Mouse (Mus musculus) testis, postnatal 14 days (tissue): Measurements from ENCODE around the gene Nat8f6.
"Not testable (repeated sequence)": the region's sequence is repeated elsewhere in the genome, so short reads cannot be mapped to it uniquely, and the experiment has no call there.

Experiments used
- DNase-seq: peaks from one replicate; pipeline ENCODE4 v3.0.0; 2021; ENCODE audit warnings: low spot score

The Nat8f6 gene

DNA sequence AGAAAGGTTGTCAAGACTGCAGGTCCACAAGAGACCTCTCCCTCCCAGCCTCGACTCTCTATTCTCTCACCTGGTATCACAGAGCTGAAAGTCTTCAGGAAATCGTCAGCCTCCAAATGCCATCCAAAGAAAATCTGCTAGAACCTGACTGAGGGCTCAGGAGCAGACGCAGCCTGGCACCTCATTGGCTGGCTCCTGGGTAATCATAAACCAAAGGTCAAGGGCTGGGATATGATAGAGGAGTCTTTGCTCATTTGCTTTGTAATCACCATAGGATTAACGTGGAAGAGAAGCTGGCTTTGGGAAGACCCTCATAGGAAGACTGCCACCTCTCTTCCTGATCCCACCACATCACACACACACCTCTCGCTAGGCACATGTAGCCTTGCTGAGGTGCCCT is at the start of gene Nat8f6, which contains the start of gene Nat8f5:
Gene Nat8f6, minus strand, starts transcription at position 118 of the 400 bp plus-strand sequence.
Gene Nat8f5, minus strand, starts transcription at position 136 of the 400 bp plus-strand sequence.
- no peak for DNase-seq

DNA sequence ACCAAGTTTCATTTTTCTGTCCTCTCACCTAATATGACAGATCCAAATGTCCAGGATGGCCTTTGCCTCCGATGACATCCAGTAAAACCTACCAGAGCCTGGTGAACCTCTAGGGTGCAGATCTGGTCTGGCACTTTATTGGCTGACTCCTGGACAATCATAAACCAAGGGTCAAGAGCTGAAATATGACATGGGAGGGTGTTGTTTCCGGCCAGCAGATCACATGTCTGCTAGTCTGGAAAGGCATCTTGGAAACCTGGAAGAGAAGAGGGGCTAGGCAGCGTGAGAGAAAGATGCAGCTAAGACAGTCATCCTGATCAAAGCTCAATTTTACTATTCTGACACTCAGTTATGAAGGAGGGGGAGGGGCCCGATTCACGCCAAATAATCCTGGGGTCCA is 48.3 kb upstream of the Nat8f6 start, which contains the start of gene Nat8f2:
Gene Nat8f2, minus strand, starts transcription at position 153 of the 400 bp plus-strand sequence.
- not testable (repeated sequence) for DNase-seq

DNA sequence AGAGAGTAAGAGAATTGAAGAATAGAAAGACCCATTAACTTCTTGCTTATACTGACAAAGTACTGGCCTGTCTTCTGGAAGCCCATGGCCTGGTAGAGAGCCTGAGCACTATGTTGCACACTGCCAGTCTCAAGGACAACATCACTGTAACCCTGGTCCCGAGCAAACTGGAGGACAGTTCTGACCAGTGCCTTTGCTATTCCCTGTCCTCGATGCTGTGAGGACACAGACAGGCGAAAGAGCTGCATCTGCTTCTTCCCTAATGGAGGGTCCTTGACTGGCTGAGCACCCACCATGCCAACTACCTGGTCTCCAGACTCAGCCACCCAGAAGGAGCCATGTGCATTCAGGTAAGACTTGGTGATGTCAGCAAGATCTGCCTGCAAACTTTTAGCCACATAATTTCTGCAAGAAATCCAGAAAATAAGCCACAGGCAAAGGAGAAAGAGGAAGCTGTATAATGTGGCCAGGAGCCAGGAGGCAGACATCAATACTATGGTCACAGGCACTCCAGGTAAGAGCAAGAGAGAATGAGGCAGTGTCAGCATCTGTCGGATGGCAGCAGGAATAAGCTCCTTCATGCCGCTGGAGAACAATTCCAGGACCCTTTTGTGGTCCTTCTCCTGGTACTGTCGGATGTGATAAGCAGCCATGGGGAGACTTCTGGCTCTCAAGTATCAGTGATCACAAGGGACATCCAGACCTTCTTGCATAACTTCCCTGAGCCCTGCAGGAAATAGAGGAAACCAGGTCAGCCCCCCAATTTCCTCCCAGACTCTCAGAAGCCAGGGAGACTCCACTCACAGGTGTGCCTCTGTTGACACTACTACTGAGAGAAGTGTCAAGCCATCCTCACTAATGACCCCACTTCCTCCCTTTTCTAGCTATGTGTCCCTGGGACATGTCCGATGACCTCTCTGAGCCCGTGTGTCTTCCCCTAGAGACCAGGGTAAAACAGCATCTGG is 47.3 kb upstream of the Nat8f6 start:
- no peak for DNase-seq

DNA sequence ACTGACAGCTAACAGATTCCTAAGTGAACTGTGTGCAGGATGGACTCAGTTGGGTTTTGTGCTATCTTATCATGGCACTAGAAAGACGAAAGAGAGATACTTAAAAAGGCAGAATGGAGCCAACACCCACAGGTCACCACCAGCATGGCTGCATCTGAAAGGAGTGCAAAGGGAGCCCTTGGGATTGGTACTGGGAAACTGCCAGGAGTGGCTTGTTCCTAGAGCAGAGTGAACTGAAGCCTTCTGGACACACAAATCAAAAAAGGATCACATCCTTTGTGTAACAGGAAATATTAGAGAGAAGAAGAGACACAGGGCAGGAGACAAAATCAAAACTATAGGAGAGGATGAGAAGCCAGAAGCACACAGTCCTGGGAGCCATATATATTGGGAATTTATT is 46.2 kb upstream of the Nat8f6 start:
- not testable (repeated sequence) for DNase-seq

DNA sequence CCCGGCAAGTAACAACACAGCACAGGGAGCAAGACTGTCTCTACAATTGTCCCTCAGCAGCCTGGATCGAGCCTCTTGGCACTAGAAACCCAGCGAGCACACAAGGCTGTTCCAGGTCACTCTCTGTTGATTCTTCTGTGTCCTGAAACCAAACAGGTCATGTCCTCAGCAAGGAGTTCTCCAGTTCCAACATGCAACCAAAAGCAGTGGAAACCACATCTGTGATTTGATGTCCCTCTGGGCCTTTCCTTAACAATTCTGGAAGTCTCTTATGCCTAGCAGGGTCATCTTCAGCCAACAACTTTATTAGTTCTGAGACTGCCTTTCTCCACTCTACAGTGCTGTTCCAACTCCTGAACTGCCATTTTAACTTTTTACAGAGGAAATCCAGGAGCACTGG is 45.4 kb upstream of the Nat8f6 start:
- DNase-seq: not testable (repeated sequence)

- DNase-seq: peak; percentile 36
Measured at GRCm38 (mm10) chr6:85864900-85865639, 44.3 kb upstream of the Nat8f6 start.

DNA sequence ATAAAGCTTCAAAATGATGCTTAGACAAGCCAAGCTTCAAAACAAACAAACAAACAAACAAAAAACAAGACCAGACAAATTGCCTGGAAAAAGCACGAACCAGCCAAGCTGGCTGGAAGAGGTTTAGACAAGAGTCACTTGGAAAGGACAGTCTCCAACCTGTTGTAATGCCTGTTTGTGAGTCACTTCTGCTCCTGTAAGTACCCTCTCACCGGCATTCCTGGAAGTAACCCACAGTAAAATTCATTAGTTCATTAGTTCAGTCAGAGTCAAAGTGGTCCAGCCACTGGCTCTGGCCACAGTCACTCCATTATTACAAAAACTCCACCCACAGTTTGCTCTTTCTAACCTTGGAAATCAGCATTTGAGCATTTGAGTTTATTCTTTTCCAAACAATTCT is 43.1 kb upstream of the Nat8f6 start:
- no peak for DNase-seq

- DNase-seq: peak; percentile 52
Measured at GRCm38 (mm10) chr6:85863136-85863535, 42.4 kb upstream of the Nat8f6 start.

DNA sequence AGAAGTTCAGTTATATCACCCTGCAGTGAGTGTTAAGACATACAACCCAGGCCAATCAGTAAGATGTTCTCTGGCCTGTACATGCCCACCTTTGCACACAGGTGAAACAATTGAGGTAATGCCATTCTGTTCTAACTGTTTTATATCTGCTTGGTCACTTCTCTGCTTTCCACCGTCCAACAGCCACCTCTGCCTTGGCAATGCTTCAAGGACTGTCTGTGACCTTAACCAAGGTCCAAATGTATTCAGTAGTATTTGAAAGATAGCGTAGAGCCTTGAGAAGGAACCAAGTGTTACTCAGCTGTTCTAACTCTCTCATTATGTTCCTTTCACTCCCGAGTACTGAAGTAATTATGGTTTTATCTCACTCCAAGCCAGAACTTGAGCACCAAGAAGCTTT is 41.8 kb upstream of the Nat8f6 start:
- peak; percentile 76 for DNase-seq

- DNase-seq: no peak
Measured at GRCm38 (mm10) chr6:85861247-85861646, 40.5 kb upstream of the Nat8f6 start.

DNA sequence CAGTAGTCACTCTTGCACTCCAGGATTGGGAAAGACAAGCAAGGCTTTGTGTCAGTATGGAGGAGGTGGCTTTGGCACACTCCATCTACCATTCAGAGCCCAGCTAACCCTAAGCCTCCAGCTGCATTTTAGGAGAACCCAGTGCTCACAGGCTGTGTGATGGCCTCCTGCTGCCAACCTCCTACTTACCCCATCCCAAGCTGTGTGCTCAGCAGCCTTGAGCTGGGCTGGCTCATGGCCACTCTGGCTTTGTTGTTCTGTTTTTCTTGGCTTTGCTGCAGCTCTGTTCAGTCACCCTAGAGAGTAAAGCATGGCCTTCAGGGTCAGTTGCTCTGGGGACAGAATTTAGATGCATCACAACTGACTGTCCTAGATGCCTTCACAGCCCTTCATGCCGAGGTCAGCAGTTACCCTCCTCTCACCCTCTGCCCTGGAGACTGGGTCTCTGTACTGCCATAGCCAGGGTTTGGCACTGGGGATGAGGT is 35.5 kb upstream of the Nat8f6 start:
- peak; percentile 64 for DNase-seq

DNA sequence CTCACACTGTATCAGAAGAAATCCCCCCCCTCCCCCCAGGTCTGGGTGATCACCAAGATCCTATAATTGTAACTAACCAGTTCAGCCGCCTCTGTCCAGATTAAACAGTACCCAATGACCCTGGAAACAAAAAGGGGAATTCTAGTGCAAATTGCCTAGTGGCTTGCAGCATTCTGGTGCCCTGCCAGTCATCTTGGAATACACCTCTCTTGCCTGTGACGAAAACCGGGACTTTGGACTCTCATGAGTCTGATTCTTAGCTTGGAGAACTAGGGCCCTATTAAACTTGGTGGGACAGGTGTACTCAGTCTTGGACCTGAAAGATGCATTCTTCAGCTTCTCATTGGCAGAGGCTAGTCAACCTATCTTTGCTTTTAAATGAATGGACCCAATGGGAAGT is 32.7 kb upstream of the Nat8f6 start:
- DNase-seq: no peak

DNA sequence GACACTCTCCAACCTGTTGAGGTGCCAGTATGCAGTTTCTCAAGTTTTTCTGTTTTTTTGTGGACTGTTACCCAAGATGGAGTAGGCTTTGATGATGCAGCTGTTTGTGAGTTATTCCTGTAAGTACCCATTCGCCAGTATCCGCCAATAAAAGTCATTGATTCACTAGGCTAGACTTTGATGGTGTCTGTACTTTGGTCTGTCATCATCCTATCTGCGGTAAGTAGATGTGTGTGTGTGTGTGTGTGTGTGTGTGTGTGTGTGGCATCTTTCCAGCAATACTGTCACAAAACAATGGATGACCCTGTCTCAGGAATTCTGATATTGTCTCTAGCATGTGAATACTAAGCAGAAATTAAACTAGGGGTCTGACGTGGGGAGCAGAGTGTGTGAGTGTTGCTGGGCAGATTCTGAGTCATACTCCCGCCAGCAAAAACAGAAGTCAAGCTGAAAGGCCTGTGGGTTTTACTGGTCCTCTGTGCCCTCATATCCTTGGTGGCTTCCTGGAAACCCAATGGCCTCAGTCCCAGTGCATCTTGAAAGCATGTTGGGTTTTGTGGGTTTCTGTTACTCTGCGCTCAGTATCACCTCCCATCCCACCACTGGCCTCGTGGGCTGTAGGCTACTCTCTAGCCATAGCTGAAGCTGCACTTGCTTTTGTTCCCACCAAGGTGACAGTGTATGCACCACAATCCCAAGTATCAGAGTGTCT is 30.5 kb upstream of the Nat8f6 start:
- DNase-seq: no peak

- no peak for DNase-seq
Measured at GRCm38 (mm10) chr6:85849240-85849639, 28.5 kb upstream of the Nat8f6 start.

- DNase-seq: no peak
Measured at GRCm38 (mm10) chr6:85848140-85848539, 27.4 kb upstream of the Nat8f6 start.

DNA sequence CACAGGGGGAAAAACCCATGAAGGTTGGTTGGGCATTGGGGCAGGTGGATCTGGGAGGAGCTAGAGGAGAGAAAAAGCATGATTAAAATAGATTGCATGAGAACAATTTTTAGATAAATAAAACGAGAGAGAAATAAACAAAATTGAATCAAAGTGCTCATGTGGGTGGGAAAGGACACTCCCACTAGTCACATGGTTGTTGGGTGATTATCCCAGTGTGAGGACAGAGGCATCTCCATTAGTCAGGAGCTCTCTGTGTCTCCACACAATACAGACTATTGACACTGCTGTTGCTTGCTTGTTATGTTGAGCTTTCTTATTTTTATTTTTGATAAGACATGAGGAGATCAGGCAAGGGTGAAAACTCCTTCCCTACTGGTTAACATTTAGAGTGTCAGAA is 26.2 kb upstream of the Nat8f6 start:
- DNase-seq: no peak

- not testable (repeated sequence) for DNase-seq
Measured at GRCm38 (mm10) chr6:85843677-85844458, 23.1 kb upstream of the Nat8f6 start.

GRCm38 (mm10) chr6:85839982-85840381 is 19.2 kb upstream of the Nat8f6 start:
- DNase-seq: no peak

- DNase-seq: no peak
Measured at GRCm38 (mm10) chr6:85838674-85839073, 17.9 kb upstream of the Nat8f6 start.

DNA sequence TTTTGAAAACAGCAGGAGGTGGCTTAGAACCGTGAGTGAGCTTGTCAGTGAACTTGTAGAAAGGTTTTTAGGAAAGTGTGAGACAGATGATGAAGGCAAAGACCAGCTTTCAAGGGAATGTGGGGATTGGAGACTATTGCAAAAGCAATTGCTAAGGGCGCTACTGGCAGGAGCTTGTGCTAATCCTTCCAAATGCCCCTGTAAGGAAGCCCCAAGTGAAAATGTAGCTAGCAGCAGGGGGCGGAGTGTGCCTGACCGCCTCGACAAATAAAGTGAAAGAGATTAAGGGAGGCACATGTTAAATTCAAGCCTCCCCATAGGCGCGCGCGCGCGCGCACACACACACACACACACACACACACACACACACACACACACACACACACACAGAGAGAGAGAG is 16.6 kb upstream of the Nat8f6 start:
- peak; percentile 50 for DNase-seq

DNA sequence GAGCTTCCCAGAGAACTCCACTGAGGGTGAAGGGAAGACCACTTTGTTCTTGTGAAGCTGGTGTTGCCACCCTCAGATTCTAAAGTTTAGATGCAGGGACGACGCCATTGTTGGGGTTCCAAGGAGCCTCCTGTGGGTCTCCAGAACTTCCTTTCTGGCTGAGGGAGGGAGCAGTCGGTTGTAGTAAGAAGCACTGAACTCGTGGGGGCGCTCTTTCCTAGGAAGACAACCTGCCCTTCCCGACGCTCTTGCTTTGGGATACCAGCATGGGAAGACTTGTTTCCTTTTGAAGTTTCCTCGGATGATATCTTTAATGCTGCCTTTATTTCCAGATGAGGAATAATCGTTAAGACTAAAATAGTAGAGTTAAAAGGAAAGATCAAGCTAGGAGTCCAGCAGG is 16.1 kb upstream of the Nat8f6 start:
- peak; percentile 58 for DNase-seq
